Mouse (Mus musculus) CH12.LX (cell line): ENCODE measurements at regions not wholly inside any gene's neighbourhood (a gene's known extent, or its start where the extent isn't known, plus 50 kb on each side); places are given as distances from the start of the nearest gene placed in this dataset.

ENCODE experiments used
- DNase-seq: peaks from one replicate; pipeline ENCODE4 v3.0.0-alpha.2; 2013; ENCODE audit errors: extremely low read depth
- H3K27ac ChIP-seq: 2 replicates; pipeline ENCODE4 v1.5.1; 2012; ENCODE audit warnings: low read depth, mild to moderate bottlenecking, control low read depth, moderate library complexity; ENCODE audit not compliant: insufficient read depth
- H3K27me3 ChIP-seq: replicated peaks from 2 replicates; pipeline ENCODE3; 2012; ENCODE audit warnings: inconsistent platforms
- H3K36me3 ChIP-seq, 2 experiments: replicated peaks in 1 of 2; 2 replicates each; pipeline versions ENCODE3 to v1.6.1; 2012; ENCODE audit warnings: inconsistent platforms in 1 of 2, low read length in 1 of 2, mild to moderate bottlenecking in 1 of 2, mixed read lengths in 1 of 2, moderate library complexity in 1 of 2; ENCODE audit not compliant: control insufficient read depth in 1 of 2, insufficient read depth in 1 of 2
- H3K4me1 ChIP-seq, 2 experiments: 2 replicates each; pipeline ENCODE4 v1.6.1; 2012; ENCODE audit warnings: inconsistent platforms in 1 of 2, moderate library complexity in 1 of 2; ENCODE audit not compliant: insufficient read depth in 2 of 2, control insufficient read depth in 1 of 2
- H3K4me2 ChIP-seq: 2 replicates; pipeline ENCODE4 v1.6.1; 2012; ENCODE audit warnings: low read depth, mild to moderate bottlenecking, control low read depth; ENCODE audit not compliant: poor library complexity, insufficient read depth, severe bottlenecking
- H3K4me3 ChIP-seq, 3 experiments: fragments of 150-350 bp in 1 of 3; sonication (generic) in 1 of 3; replicated peaks in 1 of 3; 2 replicates each; pipeline versions ENCODE3 to v1.5.1; 2011 to 2012; ENCODE audit warnings: low read depth in 2 of 3, low read length in 2 of 3, mild to moderate bottlenecking in 2 of 3, moderate library complexity in 2 of 3, control low read depth in 1 of 3, improper control_type of control experiment in 1 of 3, inconsistent platforms in 1 of 3, mixed read lengths in 1 of 3; ENCODE audit not compliant: poor library complexity in 1 of 3
- H3K79me2 ChIP-seq: replicated peaks from 2 replicates; pipeline ENCODE4 v1.6.1; 2012; ENCODE audit warnings: mild to moderate bottlenecking, moderate library complexity; ENCODE audit not compliant: control insufficient read depth, poor library complexity, insufficient read depth, severe bottlenecking; ENCODE audit errors: extremely low read depth
- H3K9ac ChIP-seq: 2 replicates; pipeline ENCODE4 v1.6.1; 2012; ENCODE audit warnings: low read depth, mild to moderate bottlenecking, control low read depth, moderate library complexity; ENCODE audit not compliant: insufficient read depth
- H3K9me3 ChIP-seq: replicated peaks from 2 replicates; pipeline ENCODE3; 2012; ENCODE audit warnings: low read length, inconsistent platforms, mixed read lengths
- BHLHE40 ChIP-seq: IDR thresholded peaks from 2 replicates; pipeline ENCODE4 v1.6.1; 2011; ENCODE audit warnings: mild to moderate bottlenecking, low read depth, low read length, improper control_type of control experiment
- CTCF ChIP-seq, 2 experiments: IDR thresholded peaks in 1 of 2; conservative IDR thresholded peaks in 1 of 2; 2 replicates each; pipeline ENCODE4 v1.5.1; 2011 to 2012; ENCODE audit warnings: low read depth in 2 of 2, low read length in 2 of 2, improper control_type of control experiment in 1 of 2, inconsistent platforms in 1 of 2, mild to moderate bottlenecking in 1 of 2, moderate library complexity in 1 of 2
- E2F4 ChIP-seq: IDR thresholded peaks from 2 replicates; pipeline ENCODE4 v1.6.1; 2011; ENCODE audit warnings: low read depth, low read length, improper control_type of control experiment; ENCODE audit not compliant: insufficient replicate concordance
- ELF1 ChIP-seq: IDR thresholded peaks from 2 replicates; pipeline ENCODE4 v1.6.1; 2014; ENCODE audit warnings: low read depth, mild to moderate bottlenecking, inconsistent platforms, low read length, improper control_type of control experiment
- HCFC1 ChIP-seq: IDR thresholded peaks from 2 replicates; pipeline ENCODE4 v1.6.1; 2012; ENCODE audit warnings: low read depth, mild to moderate bottlenecking, inconsistent platforms, low read length, improper control_type of control experiment
- IRF4 ChIP-seq: IDR thresholded peaks from 2 replicates; pipeline ENCODE4 v1.6.1; 2014; ENCODE audit warnings: low read depth, mild to moderate bottlenecking, inconsistent platforms, low read length, improper control_type of control experiment
- JUN ChIP-seq: IDR thresholded peaks from 2 replicates; pipeline ENCODE4 v1.6.1; 2011; ENCODE audit warnings: low read depth, mild to moderate bottlenecking, low read length, improper control_type of control experiment, moderate library complexity; ENCODE audit not compliant: insufficient read depth
- JUND ChIP-seq: conservative IDR thresholded peaks from 2 replicates; pipeline ENCODE4 v1.6.1; 2011; ENCODE audit warnings: low read depth, low read length, improper control_type of control experiment
- KAT2A ChIP-seq: IDR thresholded peaks from 2 replicates; pipeline ENCODE4 v1.6.1; 2012; ENCODE audit warnings: low read length, improper control_type of control experiment, inconsistent platforms; ENCODE audit not compliant: insufficient replicate concordance
- MAX ChIP-seq: IDR thresholded peaks from 2 replicates; pipeline ENCODE4 v1.6.1; 2011; ENCODE audit warnings: low read length, improper control_type of control experiment
- MAZ ChIP-seq: IDR thresholded peaks from 2 replicates; pipeline ENCODE4 v1.6.1; 2012; ENCODE audit warnings: low read depth, mild to moderate bottlenecking, inconsistent platforms, low read length, improper control_type of control experiment, moderate library complexity
- MEF2A ChIP-seq: IDR thresholded peaks from 2 replicates; pipeline ENCODE4 v1.6.1; 2014; ENCODE audit warnings: low read depth, mild to moderate bottlenecking, inconsistent platforms, low read length, improper control_type of control experiment, borderline replicate concordance
- MXI1 ChIP-seq: IDR thresholded peaks from 2 replicates; pipeline ENCODE4 v1.6.1; 2011; ENCODE audit warnings: mild to moderate bottlenecking, low read depth, low read length, improper control_type of control experiment
- NELFE ChIP-seq: IDR thresholded peaks from 2 replicates; pipeline ENCODE4 v1.6.1; 2011; ENCODE audit warnings: low read depth, low read length, improper control_type of control experiment
- POLR2AphosphoS2 ChIP-seq: IDR thresholded peaks from 2 replicates; pipeline ENCODE4 v1.6.1; 2011; ENCODE audit warnings: low read depth, low read length, improper control_type of control experiment
- RCOR1 ChIP-seq: conservative IDR thresholded peaks from 2 replicates; pipeline ENCODE4 v1.6.1; 2012; ENCODE audit warnings: low read depth, mild to moderate bottlenecking, inconsistent platforms, low read length, improper control_type of control experiment
- SMC3 ChIP-seq: IDR thresholded peaks from 2 replicates; pipeline ENCODE4 v1.6.1; 2011; ENCODE audit warnings: low read depth, low read length, improper control_type of control experiment
- TCF12 ChIP-seq: IDR thresholded peaks from 2 replicates; pipeline ENCODE4 v1.6.1; 2014; ENCODE audit warnings: low read depth, mild to moderate bottlenecking, inconsistent platforms, low read length, improper control_type of control experiment
- USF1 ChIP-seq: IDR thresholded peaks from 2 replicates; pipeline ENCODE4 v1.6.1; 2014; ENCODE audit warnings: low read depth, mild to moderate bottlenecking, inconsistent platforms, low read length, improper control_type of control experiment
- ZKSCAN1 ChIP-seq: IDR thresholded peaks from 2 replicates; pipeline ENCODE4 v1.6.1; 2012; ENCODE audit warnings: low read depth, inconsistent platforms, low read length, improper control_type of control experiment, borderline replicate concordance
- ZMIZ1 ChIP-seq: IDR thresholded peaks from 2 replicates; pipeline ENCODE4 v1.6.1; 2012; ENCODE audit warnings: low read depth, mild to moderate bottlenecking, inconsistent platforms, low read length, improper control_type of control experiment
- ZNF384 ChIP-seq: IDR thresholded peaks from 2 replicates; pipeline ENCODE4 v1.6.1; 2012; ENCODE audit warnings: low read depth, low read length, improper control_type of control experiment, inconsistent platforms
- dilution Hi-C: fragments of 300-500 bp; cut with MboI; formaldehyde crosslinking; loops from 2 replicates; pipeline ENCODE4 v1.14.3; 2020; ENCODE audit warnings: low sequenced_read_pairs; ENCODE audit not compliant: extremely low pct_unique_long_range_greater_than_20kb, extremely low pct_ligation_motif_present
- in situ Hi-C: fragments of 300-500 bp; cut with MboI; formaldehyde crosslinking; loops from 3 replicates; pipeline ENCODE4 v1.14.3; 2019; ENCODE audit warnings: low sequenced_read_pairs, low pct_ligation_motif_present, low pct_unique_long_range_greater_than_20kb, mixed read lengths

- Histone ChIP-seq H3K27ac (no peak overlapping the region), H3K4me1 (peaks cover 0 to 4% of the 10 kb centered on the region in 2 experiments; a peak in 1 of 4 replicates), H3K9ac (no peak overlapping the region), H3K79me2 (no peaks in the 10 kb centered on the region), H3K9me3 (no peaks in the 10 kb centered on the region), H3K36me3 (no peaks in the 10 kb centered on the region), H3K27me3 (no peaks in the 10 kb centered on the region), H3K4me3 (no peak overlapping the region), H3K4me2 (no peak overlapping the region)
- DNase-seq = no peak
- dilution Hi-C loops (no loop called here), in situ Hi-C loops (no loop called here)
- TF ChIP-seq ZKSCAN1 = no peak
- TF ChIP-seq JUND = no peak
- TF ChIP-seq E2F4 = no peak
- no peak for TF ChIP-seq MAX
- TF ChIP-seq ZMIZ1 = no peak
- no peak for TF ChIP-seq RCOR1
Observed at GRCm38 (mm10) chr13:99644771-99645170, 128.4 kb upstream of the Map1b start.

GRCm38 (mm10) chr13:99642811-99643210, 126.5 kb upstream of the Map1b start:
- in situ Hi-C loops (no loop called here), dilution Hi-C loops (no loop called here)
- Histone ChIP-seq H3K9me3 (no peaks in the 10 kb centered on the region), H3K4me1 (peaks cover 0 to 2% of the 10 kb centered on the region in 2 experiments; a peak in 1 of 4 replicates), H3K4me3 (no peak overlapping the region), H3K79me2 (no peaks in the 10 kb centered on the region), H3K27me3 (no peaks in the 10 kb centered on the region), H3K4me2 (no peak overlapping the region), H3K27ac (no peak overlapping the region), H3K9ac (no peak overlapping the region), H3K36me3 (no peaks in the 10 kb centered on the region)
- no peak for DNase-seq
- TF ChIP-seq POLR2AphosphoS2 (no peak), MAZ (no peak), SMC3 (no peak), CTCF (conservative IDR thresholded peaks at IDR 0.05 in 1 of 2, IDR thresholded peaks at IDR 0.05 in 1 of 2; ENCODE audit: low read depth in 2 of 2, low read length in 2 of 2) (no peak), ZNF384 (no peak), KAT2A (no peak), NELFE (no peak), USF1 (no peak), E2F4 (no peak), HCFC1 (no peak), MAX (no peak), ELF1 (no peak), MEF2A (no peak), JUN (no peak), BHLHE40 (no peak), TCF12 (no peak), MXI1 (no peak), IRF4 (no peak), RCOR1 (no peak)
